Mouse (Mus musculus) bone marrow macrophage, adult 2 months (primary cell): ENCODE measurements at regions not wholly inside any gene's neighbourhood (a gene's known extent, or its start where the extent isn't known, plus 50 kb on each side); places are given as distances from the start of the nearest gene placed in this dataset.

Source experiments
- CTCF ChIP-seq: IDR thresholded peaks from 2 replicates; pipeline ENCODE4 v1.5.1; 2012; ENCODE audit warnings: low read depth, mild to moderate bottlenecking, low read length, moderate library complexity
- POLR2A ChIP-seq: IDR thresholded peaks from 2 replicates; pipeline ENCODE4 v1.6.1; 2012; ENCODE audit warnings: mild to moderate bottlenecking, low read depth, low read length, borderline replicate concordance

DNA sequence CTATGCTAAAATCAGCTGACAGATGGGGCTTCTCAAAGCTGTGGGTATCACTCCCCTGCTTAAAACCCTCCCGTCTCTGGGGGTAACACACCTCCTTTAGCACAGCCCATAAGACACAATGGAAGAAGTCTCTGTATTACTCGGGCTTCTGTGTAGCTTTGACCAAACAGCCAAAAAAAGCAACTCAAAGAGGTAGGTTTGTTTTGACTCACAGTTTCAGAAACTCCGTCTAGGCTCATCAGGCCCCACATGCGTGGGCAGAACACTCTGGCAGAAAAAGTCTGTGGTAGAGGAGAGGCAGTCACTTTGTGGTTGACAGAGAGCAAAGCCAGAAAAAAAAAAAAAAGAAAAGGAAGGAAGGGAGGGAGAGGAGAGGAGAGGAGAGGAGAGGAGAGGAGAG is 133.8 kb downstream of the Rps15a start:
- TF ChIP-seq POLR2A (no peak), CTCF (no peak)
